Comparison of ENCODE assay signal across 22 mouse cellular contexts in genomic region chr17:91862152-91862551, GRCm38 (mm10).
DNase-seq lines count a peak whose midpoint lies in the region; ATAC-seq and TF ChIP-seq lines count a peak whose summit lies in the region.
"Had no signal": no experiment of that assay in that cellular context is flagged by ENCODE, and none has a peak within 500 bp of the region (broad histone marks: within the 10 kb centered on the region; RNA-seq: fewer than 3 reads in every experiment).

No protein-coding gene starts in this region.

- H3K9ac ChIP-seq in hindbrain, postnatal 0 days (replicated peaks; ENCODE audit: low read length) = no peak overlapping the region
- H3K9ac ChIP-seq in embryonic facial prominence, embryonic 14.5 days (ENCODE audit: low read depth, low read length) = no peak overlapping the region
- H3K9ac ChIP-seq: embryonic facial prominence, embryonic 15.5 days had no signal

- H3K36me3 ChIP-seq in hindbrain, postnatal 0 days (ENCODE audit: insufficient read depth, low read length) = no peaks in the 10 kb centered on the region
- no peaks in the 10 kb centered on the region for H3K36me3 ChIP-seq in hindbrain, embryonic 10.5 days
- no peaks in the 10 kb centered on the region for H3K36me3 ChIP-seq in embryonic facial prominence, embryonic 14.5 days (ENCODE audit: control insufficient read depth, insufficient read depth, low read length)
- H3K36me3 ChIP-seq in kidney, adult 2 months (ENCODE audit: control insufficient read depth, insufficient read depth, low read length) = no peaks in the 10 kb centered on the region
- H3K36me3 ChIP-seq: embryonic facial prominence, embryonic 15.5 days; G1E; heart, embryonic 10.5 days had no signal

- no peak overlapping the region for H3K4me3 ChIP-seq in hindbrain, postnatal 0 days (ENCODE audit: low read length)
- H3K4me3 ChIP-seq in hindbrain, embryonic 10.5 days = no peak overlapping the region
- H3K4me3 ChIP-seq in embryonic facial prominence, embryonic 14.5 days (ENCODE audit: low read depth, low read length) = no peak overlapping the region
- H3K4me3 ChIP-seq in kidney, adult 2 months (ENCODE audit: insufficient read depth, low read depth, low read length) = no peak overlapping the region
- H3K4me3 ChIP-seq: embryonic facial prominence, embryonic 15.5 days; heart, embryonic 10.5 days; left cerebral cortex, adult 2 months; myocyte had no signal

- peak; percentile 25 for DNase-seq in hindbrain, postnatal 0 days (ENCODE audit: low spot score)
- no peak for DNase-seq in hindbrain, embryonic 10.5 days (ENCODE audit: low spot score)
- DNase-seq in 3134 (ENCODE audit: extremely low read depth, insufficient read length, low spot score) (peak; percentile 10), ES-CJ7 (ENCODE audit: low read depth, low spot score) (peak; percentile 8)
- peak; percentile 70 for DNase-seq in embryonic facial prominence, embryonic 14.5 days (ENCODE audit: low spot score)
- no peak for DNase-seq in kidney, adult 2 months
- no peak for DNase-seq in left cerebral cortex, adult 18-20 months (ENCODE audit: low spot score in 2 of 2)
- DNase-seq: adrenal gland, adult 2 months; cerebellum, adult 9-10 months; kidney, postnatal 25 days; left cerebral cortex, postnatal 4 days; lung, adult 18-20 months; thymus, postnatal 4 days had no signal

- no peak overlapping the region for H3K27ac ChIP-seq in hindbrain, postnatal 0 days
- no peak overlapping the region for H3K27ac ChIP-seq in hindbrain, embryonic 10.5 days
- no peak overlapping the region for H3K27ac ChIP-seq in embryonic facial prominence, embryonic 14.5 days (replicated peaks; ENCODE audit: low read depth, low read length)
- no peak overlapping the region for H3K27ac ChIP-seq in kidney, adult 2 months (ENCODE audit: insufficient read depth, low read depth, low read length)
- H3K27ac ChIP-seq: embryonic facial prominence, embryonic 15.5 days; heart, embryonic 10.5 days; left cerebral cortex, adult 2 months; macrophage had no signal

- H3K27me3 ChIP-seq in hindbrain, postnatal 0 days (ENCODE audit: insufficient read depth, low read length) = no peaks in the 10 kb centered on the region
- no peaks in the 10 kb centered on the region for H3K27me3 ChIP-seq in hindbrain, embryonic 10.5 days (ENCODE audit: insufficient read depth, poor library complexity, severe bottlenecking)
- no peaks in the 10 kb centered on the region for H3K27me3 ChIP-seq in embryonic facial prominence, embryonic 14.5 days (replicated peaks; ENCODE audit: control insufficient read depth, insufficient read depth, low read length)
- no peaks in the 10 kb centered on the region for H3K27me3 ChIP-seq in kidney, adult 2 months (replicated peaks; ENCODE audit: control insufficient read depth, insufficient read depth, low read length)
- H3K27me3 ChIP-seq: embryonic facial prominence, embryonic 15.5 days had no signal

- no peaks in the 10 kb centered on the region for H3K4me1 ChIP-seq in hindbrain, postnatal 0 days (ENCODE audit: insufficient read depth, low read length)
- H3K4me1 ChIP-seq in hindbrain, embryonic 10.5 days (replicated peaks) = no peaks in the 10 kb centered on the region
- H3K4me1 ChIP-seq in embryonic facial prominence, embryonic 14.5 days (ENCODE audit: control insufficient read depth, insufficient read depth, low read length) = no peaks in the 10 kb centered on the region
- no peaks in the 10 kb centered on the region for H3K4me1 ChIP-seq in kidney, adult 2 months (ENCODE audit: control insufficient read depth, insufficient read depth, low read length)
- H3K4me1 ChIP-seq: embryonic facial prominence, embryonic 15.5 days; heart, embryonic 10.5 days had no signal

- ATAC-seq in hindbrain, postnatal 0 days = no peak
- ATAC-seq in embryonic facial prominence, embryonic 14.5 days (ENCODE audit: low read depth) = peak; percentile 71; the same call in 1 of the 2 replicates
- ATAC-seq: intestine, embryonic 16.5 days had no signal

- TF ChIP-seq POLR2A in kidney, adult 2 months (IDR thresholded peaks at IDR 0.05; ENCODE audit: low read depth, low read length) = no peak

- no peaks in the 10 kb centered on the region for H3K9me3 ChIP-seq in hindbrain, postnatal 0 days (ENCODE audit: low read length)
- no peaks in the 10 kb centered on the region for H3K9me3 ChIP-seq in hindbrain, embryonic 10.5 days
- no peaks in the 10 kb centered on the region for H3K9me3 ChIP-seq in embryonic facial prominence, embryonic 14.5 days (ENCODE audit: control insufficient read depth, low read length)
- H3K9me3 ChIP-seq: embryonic facial prominence, embryonic 15.5 days; G1E; heart, embryonic 10.5 days had no signal

- no peak for TF ChIP-seq CTCF in hindbrain, postnatal 0 days (IDR thresholded peaks at IDR 0.05; ENCODE audit: low read depth)
- TF ChIP-seq CTCF in kidney, adult 2 months (conservative IDR thresholded peaks at IDR 0.05; ENCODE audit: insufficient read depth, insufficient read length, low read depth, low read length) = no peak

- no peak overlapping the region for H3K4me2 ChIP-seq in hindbrain, postnatal 0 days (ENCODE audit: low read depth, low read length)
- H3K4me2 ChIP-seq in embryonic facial prominence, embryonic 14.5 days (ENCODE audit: low read depth, low read length) = no peak overlapping the region
- H3K4me2 ChIP-seq: embryonic facial prominence, embryonic 15.5 days; liver, embryonic 11.5 days; midbrain, embryonic 11.5 days had no signal

- WGBS in hindbrain, postnatal 0 days = 27% methylated on average over 1 of the region's 1 CpGs
- 66% methylated on average over 1 of the region's 1 CpGs for WGBS in hindbrain, embryonic 10.5 days
- WGBS in embryonic facial prominence, embryonic 14.5 days = 48% methylated on average over 1 of the region's 1 CpGs
- WGBS in kidney, adult 2 months = 38% methylated on average over 1 of the region's 1 CpGs

Comparison
In these comparisons a context has a peak if more than half of its experiments do, and no peak if none do; other contexts are left out.
1. DNase-seq: peak in hindbrain, postnatal 0 days (single experiment), 3134 (single experiment), ES-CJ7 (single experiment) and embryonic facial prominence, embryonic 14.5 days (single experiment); none in hindbrain, embryonic 10.5 days (single experiment), kidney, adult 2 months (single experiment) and left cerebral cortex, adult 18-20 months (0 of 2).